Mouse (Mus musculus) heart, embryonic 11.5 days (tissue): ENCODE measurements around the gene Cpsf2. TPM values are rescaled to one million over a fixed set of nuclear protein-coding genes. Genes with fewer than 3 reads are reported as not detected.

Experiments
- ATAC-seq: fragments of 200-750 bp; cut with Nextera tagmentation; replicated peaks from 2 replicates; pipeline ENCODE4 v1.8.0; 2017; ENCODE audit warnings: moderate library complexity; ENCODE audit not compliant: insufficient number of reproducible peaks, low FRiP score, low TSS enrichment
- H3K27ac ChIP-seq: fragments of 300-500 bp; sonication (generic); 2 replicates; pipeline ENCODE4 v1.5.1; 2014; ENCODE audit warnings: mild to moderate bottlenecking, low read depth, low read length
- H3K27me3 ChIP-seq: fragments of 300-500 bp; sonication (generic); 2 replicates; pipeline ENCODE4 v1.6.1; 2014; ENCODE audit warnings: mild to moderate bottlenecking, low read length, mixed read lengths; ENCODE audit not compliant: control insufficient read depth, insufficient read depth
- H3K36me3 ChIP-seq: fragments of 300-500 bp; sonication (generic); 2 replicates; pipeline ENCODE4 v1.6.1; 2014; ENCODE audit warnings: mild to moderate bottlenecking, low read length, moderate library complexity, mixed read lengths; ENCODE audit not compliant: control insufficient read depth, insufficient read depth
- H3K4me1 ChIP-seq: fragments of 300-500 bp; sonication (generic); 2 replicates; pipeline ENCODE4 v1.6.1; 2014; ENCODE audit warnings: low read length; ENCODE audit not compliant: control insufficient read depth, insufficient read depth
- H3K4me2 ChIP-seq: fragments of 300-500 bp; sonication (generic); 2 replicates; pipeline ENCODE4 v1.6.1; 2014; ENCODE audit warnings: mild to moderate bottlenecking, moderate library complexity
- H3K4me3 ChIP-seq: fragments of 300-500 bp; sonication (generic); 2 replicates; pipeline ENCODE4 v1.5.1; 2014; ENCODE audit warnings: low read depth, low read length
- H3K9ac ChIP-seq: fragments of 300-500 bp; sonication (generic); 2 replicates; pipeline ENCODE4 v1.6.1; 2014; ENCODE audit warnings: mild to moderate bottlenecking, low read depth, low read length, moderate library complexity
- H3K9me3 ChIP-seq: fragments of 300-500 bp; sonication (generic); replicated peaks from 2 replicates; pipeline ENCODE4 v1.6.1; 2016; ENCODE audit warnings: low read length; ENCODE audit not compliant: control insufficient read depth
- WGBS: fragments of 180-500 bp; shearing (Covaris S2); extraction: QIAGEN DNeasy Blood & Tissue Kit; methylation state at CpG from one replicate; pipeline ENCODE4 v1.1.7; 2014; ENCODE audit not compliant: insufficient replicate concordance; 5-methylcytosine and 5-hydroxymethylcytosine counted together
- polyA plus RNA-seq: library from polyadenylated mRNA; unstranded; fragments of >200 nt; fragmentation: Nextera tagmentation; extraction: Ambion mirVana; gene quantifications from 2 replicates; pipeline ENCODE4 v1.2.1, GENCODE M21; 2014

Gene Cpsf2
- polyA plus RNA-seq, 1 experiment from 2014 or later = 26.3 TPM

DNA sequence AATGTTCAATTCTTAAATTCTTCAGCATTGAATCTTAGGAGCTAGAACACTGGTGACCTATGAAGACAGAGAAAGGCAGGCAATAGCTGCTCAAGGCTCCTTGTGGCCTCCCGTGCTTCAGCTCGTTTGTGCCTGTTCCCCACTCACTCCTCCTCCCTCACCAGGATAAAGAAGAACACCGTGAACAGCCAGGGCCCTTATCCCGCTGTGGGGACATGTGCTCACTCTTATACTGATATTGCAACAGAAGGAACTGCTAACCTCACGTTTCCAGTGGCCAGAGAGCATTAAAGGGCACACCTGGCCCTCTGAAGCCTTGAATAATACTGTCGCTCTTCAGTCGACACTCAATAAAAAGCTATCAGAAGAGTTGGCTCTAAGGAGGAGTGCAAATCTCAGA lies 53.4 kb downstream of the Cpsf2 start:
- Histone ChIP-seq H3K4me3 (no peak overlapping the region), H3K9ac (no peak overlapping the region), H3K36me3 (no peaks in the 10 kb centered on the region), H3K4me1 (no peaks in the 10 kb centered on the region), H3K4me2 (no peak overlapping the region), H3K9me3 (no peaks in the 10 kb centered on the region), H3K27ac (no peak overlapping the region), H3K27me3 (peaks cover 3% of the 10 kb centered on the region; the same call in 1 of the 2 replicates)
- 53% methylated on average over 7 of the region's 7 CpGs for WGBS
- no peak for ATAC-seq

DNA sequence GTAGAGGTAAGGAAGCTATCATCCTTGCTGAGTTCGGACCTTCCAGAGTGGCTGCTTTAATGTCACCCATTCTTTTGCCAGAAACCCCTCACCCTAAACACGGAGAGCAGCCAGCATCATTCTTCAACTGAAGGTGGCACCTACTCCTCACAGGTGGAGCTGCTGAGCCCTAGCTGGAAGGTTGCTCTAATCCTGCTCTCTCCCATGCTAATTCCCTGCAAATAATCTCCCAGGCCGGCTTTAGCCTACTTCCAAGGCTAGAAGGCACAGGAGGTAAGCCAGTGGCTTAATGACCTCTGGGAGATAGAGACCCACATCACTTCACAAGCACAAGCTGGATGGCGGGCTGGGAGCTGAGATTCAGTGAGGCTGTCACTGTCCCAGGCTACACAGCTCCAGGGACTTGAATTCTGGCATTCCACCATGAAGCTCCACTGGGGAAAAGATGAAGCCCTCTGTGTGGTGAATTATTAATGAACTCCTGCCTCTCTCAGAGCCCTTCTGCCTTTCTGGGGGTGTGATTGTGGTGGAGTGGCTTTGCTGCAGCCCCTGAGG lies 54.2 kb downstream of the Cpsf2 start:
- H3K9ac ChIP-seq = no peak overlapping the region
- H3K4me3 ChIP-seq = no peak overlapping the region
- peaks cover 3% of the 10 kb centered on the region; the same call in 1 of the 2 replicates for H3K27me3 ChIP-seq
- 43% methylated on average over 4 of the region's 4 CpGs for WGBS
- no peak for ATAC-seq
- H3K4me1 ChIP-seq = no peaks in the 10 kb centered on the region
- H3K27ac ChIP-seq = no peak overlapping the region
- H3K9me3 ChIP-seq = no peaks in the 10 kb centered on the region
- H3K4me2 ChIP-seq = no peak overlapping the region
- H3K36me3 ChIP-seq = no peaks in the 10 kb centered on the region

DNA sequence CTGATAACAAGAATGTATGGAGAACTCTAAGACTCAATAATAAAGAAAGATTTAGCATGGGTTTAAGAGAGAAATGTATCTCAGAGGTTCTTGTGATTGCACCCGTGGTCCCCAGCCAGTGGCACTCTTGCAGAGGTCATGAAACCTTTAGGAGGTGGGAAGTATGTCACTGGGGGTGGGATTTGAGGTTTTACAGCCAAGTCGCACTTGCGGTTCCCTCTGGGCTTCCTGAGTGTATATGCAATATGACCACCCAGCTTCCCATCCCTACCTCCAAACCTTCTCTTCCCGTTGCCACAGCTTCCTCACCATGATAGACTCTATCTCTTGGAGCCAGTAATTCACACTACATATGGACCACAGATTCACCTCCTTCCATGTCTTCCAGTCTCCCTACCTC lies 59.1 kb downstream of the Cpsf2 start:
- Histone ChIP-seq H3K4me3 (no peak overlapping the region), H3K4me2 (no peak overlapping the region), H3K27me3 (no peaks in the 10 kb centered on the region), H3K9ac (no peak overlapping the region), H3K9me3 (no peaks in the 10 kb centered on the region), H3K36me3 (no peaks in the 10 kb centered on the region), H3K4me1 (peaks cover 11% of the 10 kb centered on the region), H3K27ac (no peak overlapping the region)
- 81% methylated on average over 4 of the region's 4 CpGs for WGBS
- ATAC-seq = no peak

DNA sequence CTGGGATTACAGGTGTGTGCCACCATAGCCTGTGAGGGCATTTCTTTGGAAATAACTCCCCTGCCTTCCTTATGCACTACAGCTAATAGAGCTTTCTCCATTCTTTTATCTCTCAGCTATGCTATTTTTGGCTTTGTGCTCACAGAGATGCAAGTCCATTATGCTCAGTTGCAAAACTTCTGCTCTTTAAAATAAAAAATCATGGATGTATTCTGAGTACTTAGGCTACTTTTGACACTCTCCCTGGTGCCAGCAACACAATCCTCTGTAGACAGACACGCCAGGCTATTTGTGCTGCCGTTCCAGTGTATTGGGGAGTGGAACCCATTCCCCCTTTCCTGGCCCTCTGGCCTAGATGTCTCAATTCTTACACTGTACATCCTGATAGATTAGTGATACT lies 64.1 kb downstream of the Cpsf2 start:
- Histone ChIP-seq H3K36me3 (no peaks in the 10 kb centered on the region), H3K4me3 (no peak overlapping the region), H3K4me2 (no peak overlapping the region), H3K27ac (no peak overlapping the region), H3K9ac (no peak overlapping the region), H3K27me3 (no peaks in the 10 kb centered on the region), H3K4me1 (peaks cover 26% of the 10 kb centered on the region), H3K9me3 (no peaks in the 10 kb centered on the region)
- 68% methylated on average over 2 of the region's 2 CpGs for WGBS
- ATAC-seq = no peak

DNA sequence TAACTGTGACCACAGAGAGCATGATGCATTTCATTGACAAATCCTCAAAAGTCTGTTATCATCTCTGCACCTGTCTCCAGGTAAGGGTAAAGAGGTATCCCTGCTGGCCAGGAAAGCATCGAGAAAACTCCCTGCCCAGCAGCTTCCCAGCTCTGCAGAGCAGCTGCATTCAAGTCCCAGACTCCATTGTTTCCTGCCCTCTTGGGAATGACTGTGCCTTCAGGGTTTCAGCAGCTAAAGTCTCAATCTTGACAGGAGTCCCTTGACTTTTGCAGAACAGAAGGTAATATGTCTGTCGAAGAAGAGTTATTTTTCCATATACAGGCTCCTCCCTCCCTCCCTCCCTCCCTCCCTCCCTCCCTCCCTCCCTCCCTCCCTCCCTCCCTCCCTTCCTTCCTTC lies 65.9 kb downstream of the Cpsf2 start:
- WGBS = 46% methylated on average over 2 of the region's 2 CpGs

DNA sequence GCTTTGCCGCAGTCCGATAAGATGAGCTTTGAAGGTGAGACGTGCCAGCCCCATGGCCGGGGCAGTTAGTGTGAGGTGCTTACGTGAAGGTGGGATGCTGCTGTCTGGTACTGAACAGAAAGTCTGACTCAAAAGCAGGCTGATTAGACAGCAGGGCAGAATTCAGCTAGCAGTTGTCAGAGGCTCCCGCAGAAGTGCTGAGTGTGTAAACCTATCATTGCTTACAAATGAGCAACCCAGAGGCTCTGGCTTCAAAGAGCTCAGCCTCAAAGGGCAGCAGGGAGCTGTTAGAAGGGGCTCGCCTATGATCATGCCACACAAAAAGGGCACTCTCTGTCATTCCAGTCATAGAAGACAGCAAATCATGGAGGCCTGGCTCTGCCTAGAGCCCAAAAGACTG lies 66.5 kb downstream of the Cpsf2 start:
- 56% methylated on average over 7 of the region's 7 CpGs for WGBS
- no peak; the same call in 1 of the 2 replicates for ATAC-seq
- H3K27me3 ChIP-seq = no peaks in the 10 kb centered on the region
- peaks cover 26% of the 10 kb centered on the region for H3K4me1 ChIP-seq
- H3K9me3 ChIP-seq = no peaks in the 10 kb centered on the region
- H3K4me3 ChIP-seq = no peak overlapping the region
- no peak overlapping the region for H3K4me2 ChIP-seq
- H3K27ac ChIP-seq = no peak overlapping the region
- no peak overlapping the region for H3K9ac ChIP-seq
- H3K36me3 ChIP-seq = no peaks in the 10 kb centered on the region

More for the DNA sequence above, 65.9 kb downstream of the Cpsf2 start:
- Histone ChIP-seq H3K4me2 (no peak overlapping the region), H3K4me3 (no peak overlapping the region), H3K36me3 (no peaks in the 10 kb centered on the region), H3K9me3 (no peaks in the 10 kb centered on the region), H3K27me3 (no peaks in the 10 kb centered on the region), H3K4me1 (peaks cover 26% of the 10 kb centered on the region), H3K27ac (no peak overlapping the region), H3K9ac (no peak overlapping the region)
- no peak for ATAC-seq

DNA sequence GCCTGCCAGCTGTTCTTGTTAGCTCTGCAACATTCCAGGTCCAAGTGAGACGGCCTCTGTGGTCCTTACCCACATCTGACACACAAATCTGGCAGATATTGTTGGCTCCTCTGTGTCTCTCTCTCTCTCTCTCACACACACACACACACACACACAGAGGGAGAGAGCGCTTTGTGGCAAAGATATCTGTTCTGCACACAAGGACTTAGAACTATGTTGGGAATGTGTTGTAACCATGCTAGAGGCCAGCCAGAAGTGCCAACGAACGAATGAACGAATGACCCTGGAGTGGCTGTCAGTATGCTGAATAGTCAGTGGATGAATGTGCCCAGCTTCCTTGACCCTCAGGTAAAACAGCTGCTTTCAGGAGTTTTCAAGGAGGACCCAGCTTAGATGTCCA lies 68.1 kb downstream of the Cpsf2 start:
- H3K9me3 ChIP-seq = no peaks in the 10 kb centered on the region
- ATAC-seq = peak; percentile 47
- H3K4me2 ChIP-seq = no peak overlapping the region
- peaks cover 22% of the 10 kb centered on the region for H3K4me1 ChIP-seq
- H3K4me3 ChIP-seq = no peak overlapping the region
- no peaks in the 10 kb centered on the region for H3K36me3 ChIP-seq
- WGBS = 29% methylated on average over 5 of the region's 5 CpGs
- H3K9ac ChIP-seq = no peak overlapping the region
- peak overlapping the region; percentile 22; the same call in 1 of the 2 replicates for H3K27ac ChIP-seq
- no peaks in the 10 kb centered on the region for H3K27me3 ChIP-seq

DNA sequence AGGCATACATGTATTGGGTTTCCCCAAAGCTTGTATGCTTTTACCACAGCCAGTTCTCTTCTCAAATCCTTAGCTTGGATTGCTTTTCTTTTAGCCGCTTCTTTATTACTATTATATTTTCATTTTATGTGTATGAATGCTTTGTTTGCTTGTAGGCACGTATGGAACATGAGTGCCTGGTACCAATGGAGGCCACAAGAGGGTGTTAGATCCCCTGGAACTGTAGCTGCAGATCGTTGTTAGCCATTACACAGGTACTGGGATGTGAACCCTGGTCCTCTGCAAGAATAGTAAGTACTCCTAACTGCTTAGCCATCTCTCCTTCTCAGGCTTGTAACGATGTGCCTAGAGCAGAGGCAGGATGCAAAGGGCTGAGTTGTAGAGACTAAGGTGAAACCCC lies 78.4 kb downstream of the Cpsf2 start:
- 86% methylated on average over 4 of the region's 4 CpGs for WGBS

DNA sequence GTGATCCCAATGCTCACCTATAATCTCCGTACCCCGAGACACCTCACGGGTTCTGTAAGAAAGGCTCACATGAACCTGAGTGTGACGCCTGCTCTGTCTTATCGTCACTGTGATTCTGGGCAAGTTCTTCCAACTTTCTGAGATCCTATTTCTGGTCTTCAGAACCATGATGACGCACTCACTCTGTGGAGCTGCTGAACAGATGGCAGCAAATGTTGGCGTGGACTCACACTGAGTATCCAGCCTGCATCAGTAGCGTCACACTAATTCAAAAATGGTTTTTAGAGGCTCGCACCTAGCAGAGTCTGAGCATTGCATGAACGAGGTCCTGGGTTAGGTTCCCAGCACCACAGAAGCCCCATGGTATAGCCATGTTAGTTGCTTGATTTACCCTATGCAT lies 80.0 kb downstream of the Cpsf2 start:
- H3K9me3 ChIP-seq = no peaks in the 10 kb centered on the region
- ATAC-seq = no peak
- 84% methylated on average over 10 of the region's 10 CpGs for WGBS
- no peak overlapping the region for H3K4me3 ChIP-seq
- H3K4me1 ChIP-seq = no peaks in the 10 kb centered on the region
- H3K36me3 ChIP-seq = no peaks in the 10 kb centered on the region
- H3K27ac ChIP-seq = no peak overlapping the region
- H3K27me3 ChIP-seq = no peaks in the 10 kb centered on the region
- no peak overlapping the region for H3K4me2 ChIP-seq
- no peak overlapping the region for H3K9ac ChIP-seq

More for the DNA sequence above, 78.4 kb downstream of the Cpsf2 start:
- no peaks in the 10 kb centered on the region for H3K9me3 ChIP-seq
- no peak overlapping the region for H3K27ac ChIP-seq
- no peak overlapping the region for H3K9ac ChIP-seq
- no peaks in the 10 kb centered on the region for H3K4me1 ChIP-seq
- H3K36me3 ChIP-seq = no peaks in the 10 kb centered on the region
- no peak overlapping the region for H3K4me3 ChIP-seq
- H3K27me3 ChIP-seq = no peaks in the 10 kb centered on the region
- H3K4me2 ChIP-seq = no peak overlapping the region
- ATAC-seq = no peak
